ENCODE assay signal across 9 mouse cellular contexts in the genomic region with DNA sequence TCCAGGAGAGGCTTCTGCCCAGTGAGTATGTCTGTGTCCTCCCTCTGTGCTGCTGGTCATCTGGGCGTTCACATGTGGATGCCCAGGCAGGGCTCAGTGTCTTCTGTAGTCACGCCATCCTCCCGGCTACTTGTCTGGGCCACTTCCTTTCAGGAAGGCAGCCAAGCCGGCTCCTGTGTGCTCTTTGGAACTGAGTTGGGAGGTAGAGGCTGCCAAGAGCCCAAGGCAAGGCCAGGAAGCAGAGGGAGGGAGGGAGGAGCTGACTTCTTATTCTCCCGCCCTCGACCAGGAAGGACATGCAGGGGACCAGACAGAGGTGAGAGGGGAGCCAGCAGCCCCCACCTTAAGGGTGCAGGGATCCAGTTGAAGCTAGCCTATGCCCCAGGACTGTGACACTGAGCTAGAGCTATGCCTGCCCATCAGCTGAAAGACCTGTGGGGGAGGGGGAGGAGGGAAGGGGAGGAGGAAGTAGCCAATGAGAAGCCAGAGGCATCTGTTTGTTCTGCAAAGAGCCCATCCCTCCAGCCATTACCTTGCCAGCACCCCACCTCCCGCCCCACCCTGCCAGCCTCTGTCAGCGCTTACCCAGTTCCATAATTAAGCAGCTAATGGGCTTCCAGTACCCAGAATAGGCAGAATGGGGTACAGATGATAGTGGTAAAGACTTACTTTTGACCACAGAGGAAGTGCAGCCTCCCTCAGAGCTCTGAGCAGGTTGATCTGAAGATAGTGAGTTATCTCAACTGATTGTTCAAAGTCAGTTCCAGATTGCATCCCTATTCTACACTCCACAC. TPM values are rescaled to one million over a fixed set of nuclear protein-coding genes. Genes with fewer than 3 reads are reported as not detected.
DNase-seq lines count a peak whose midpoint lies in the region; ATAC-seq lines count a peak whose summit lies in the region.
"Had no signal": no experiment of that assay in that cellular context is flagged by ENCODE, and none has a peak within 500 bp of the region (broad histone marks: within the 10 kb centered on the region; RNA-seq: fewer than 3 reads in every experiment).

No protein-coding gene starts in this region.

- no peaks in the 10 kb centered on the region for H3K27me3 ChIP-seq in neural tube, embryonic 11.5 days (ENCODE audit: control insufficient read depth, insufficient read depth, low read length)
- H3K27me3 ChIP-seq in intestine, embryonic 15.5 days (replicated peaks): no peaks in the 10 kb centered on the region

- H3K4me1 ChIP-seq in neural tube, embryonic 11.5 days (ENCODE audit: control insufficient read depth, insufficient read depth, low read length): no peaks in the 10 kb centered on the region
- peaks cover 13% of the 10 kb centered on the region for H3K4me1 ChIP-seq in intestine, embryonic 15.5 days (replicated peaks)

- no peaks in the 10 kb centered on the region for H3K9me3 ChIP-seq in neural tube, embryonic 11.5 days (ENCODE audit: control insufficient read depth, low read length)
- H3K9me3 ChIP-seq in intestine, embryonic 15.5 days: no peaks in the 10 kb centered on the region

- H3K4me2 ChIP-seq in neural tube, embryonic 11.5 days (ENCODE audit: low read depth): no peak overlapping the region
- peak overlapping the region; percentile 26 for H3K4me2 ChIP-seq in intestine, embryonic 15.5 days (replicated peaks)

- H3K4me3 ChIP-seq in neural tube, embryonic 11.5 days (ENCODE audit: low read depth, low read length): no peak overlapping the region
- H3K4me3 ChIP-seq in intestine, embryonic 15.5 days (replicated peaks): no peak overlapping the region

- H3K36me3 ChIP-seq in neural tube, embryonic 11.5 days (ENCODE audit: control insufficient read depth, insufficient read depth, low read length): no peaks in the 10 kb centered on the region
- H3K36me3 ChIP-seq in intestine, embryonic 15.5 days: no peaks in the 10 kb centered on the region

- ATAC-seq in neural tube, embryonic 11.5 days (ENCODE audit: insufficient read depth, low FRiP score, low TSS enrichment): no peak
- peak; percentile 81 for ATAC-seq in intestine, embryonic 15.5 days
- no peak; the same call in 1 of the 2 replicates for ATAC-seq in frontal cortex, adult (ENCODE audit: low TSS enrichment)

- no peak overlapping the region for H3K27ac ChIP-seq in neural tube, embryonic 11.5 days (ENCODE audit: low read depth, low read length)
- H3K27ac ChIP-seq in intestine, embryonic 15.5 days: peak overlapping the region; percentile 29
- H3K27ac ChIP-seq: liver, embryonic 14.5 days had no signal

- DNase-seq in neural tube, embryonic 11.5 days (ENCODE audit: low spot score): peak; percentile 43
- DNase-seq in neural tube, embryonic 10.5 days (ENCODE audit: extremely low spot score, low spot score): no peak
- peak; percentile 68 to 78 for DNase-seq in cerebellum, postnatal 25 days
- DNase-seq in gonadal fat pad, adult 2 months (ENCODE audit: low read depth): peak; percentile 54
- DNase-seq in lung, adult 18-20 months: peak; percentile 85 to 89
- DNase-seq in right cerebral cortex, postnatal 10 days (ENCODE audit: low spot score in 2 of 2): peak; percentile 80

- no peak overlapping the region for H3K9ac ChIP-seq in neural tube, embryonic 11.5 days (ENCODE audit: low read length)
- H3K9ac ChIP-seq in intestine, embryonic 15.5 days: no peak overlapping the region
- H3K9ac ChIP-seq: liver, embryonic 14.5 days had no signal

- 18% methylated on average over 8 of the region's 8 CpGs for WGBS in neural tube, embryonic 11.5 days
- WGBS in intestine, embryonic 15.5 days: 13% methylated on average over 8 of the region's 8 CpGs

RNA-seq across cellular contexts. Expression of a gene that starts 9.1 kb away (rescaled TPM):
- polyA plus RNA-seq in neural tube, embryonic 11.5 days (2014; fragmentation: Nextera tagmentation; extraction: Ambion mirVana): not detected in 2 replicates
- 2.0 and 2.1 TPM in 2 replicates for polyA plus RNA-seq in gonadal fat pad, adult 2 months (2012; rRNA removed)
- polyA plus RNA-seq in intestine, embryonic 15.5 days (2015; fragmentation: Nextera tagmentation; extraction: Ambion mirVana): not detected in 2 replicates
- polyA plus RNA-seq: liver, embryonic 14.5 days had no signal

RNA-seq across cellular contexts. Expression of a gene that starts 17.9 kb away (rescaled TPM):
- 1.9 and 2.2 TPM in 2 replicates for polyA plus RNA-seq in neural tube, embryonic 11.5 days (2014; fragmentation: Nextera tagmentation; extraction: Ambion mirVana)
- polyA plus RNA-seq in gonadal fat pad, adult 2 months (2012; rRNA removed): 4.8 and 5.5 TPM in 2 replicates
- 0.19 TPM in 1 of 2 replicates, not detected in the other for polyA plus RNA-seq in intestine, embryonic 15.5 days (2015; fragmentation: Nextera tagmentation; extraction: Ambion mirVana)
- polyA plus RNA-seq: liver, embryonic 14.5 days had no signal

RNA-seq across cellular contexts. Expression of a gene that starts 22.2 kb away (rescaled TPM):
- polyA plus RNA-seq in neural tube, embryonic 11.5 days (2014; fragmentation: Nextera tagmentation; extraction: Ambion mirVana): 111 and 128 TPM in 2 replicates
- 106 and 256 TPM in 2 replicates for polyA plus RNA-seq in gonadal fat pad, adult 2 months (2012; rRNA removed)
- polyA plus RNA-seq in intestine, embryonic 15.5 days (2015; fragmentation: Nextera tagmentation; extraction: Ambion mirVana): 984 and 1,087 TPM in 2 replicates

RNA-seq across cellular contexts. Expression of a gene that starts 32.6 kb away (rescaled TPM):
- 15.3 and 17.0 TPM in 2 replicates for polyA plus RNA-seq in neural tube, embryonic 11.5 days (2014; fragmentation: Nextera tagmentation; extraction: Ambion mirVana)
- polyA plus RNA-seq in gonadal fat pad, adult 2 months (2012; rRNA removed): 34.4 and 44.9 TPM in 2 replicates
- 6.8 and 8.1 TPM in 2 replicates for polyA plus RNA-seq in intestine, embryonic 15.5 days (2015; fragmentation: Nextera tagmentation; extraction: Ambion mirVana)

RNA-seq across cellular contexts. Expression of a gene that starts 51.4 kb away (rescaled TPM):
- 53.1 and 56.2 TPM in 2 replicates for polyA plus RNA-seq in neural tube, embryonic 11.5 days (2014; fragmentation: Nextera tagmentation; extraction: Ambion mirVana)
- polyA plus RNA-seq in gonadal fat pad, adult 2 months (2012; rRNA removed): 3.4 and 4.6 TPM in 2 replicates
- 15.0 and 15.3 TPM in 2 replicates for polyA plus RNA-seq in intestine, embryonic 15.5 days (2015; fragmentation: Nextera tagmentation; extraction: Ambion mirVana)
